Mouse (Mus musculus) frontal cortex, adult 2 months (tissue): Measurements from ENCODE around the gene Syn3. TPM values are rescaled to one million over a fixed set of nuclear protein-coding genes. Genes with fewer than 3 reads are reported as not detected.
"Not testable (repeated sequence)": the region's sequence is repeated elsewhere in the genome, so short reads cannot be mapped to it uniquely, and the experiment has no call there.

Experiments
- DNase-seq, 2 experiments: peaks; one replicate each; pipeline ENCODE4 v3.0.0; 2022; ENCODE audit warnings: low spot score in 1 of 2; ENCODE audit errors: extremely low spot score in 1 of 2
- polyA plus RNA-seq: library from polyadenylated mRNA; depleted of rRNA; stranded (reverse); fragments of >200 nt; gene quantifications from 2 replicates; pipeline ENCODE4 v1.2.3, GENCODE M21; 2012; rRNA removed

Gene Syn3
- polyA plus RNA-seq, 1 experiment: 10.4 TPM

DNA sequence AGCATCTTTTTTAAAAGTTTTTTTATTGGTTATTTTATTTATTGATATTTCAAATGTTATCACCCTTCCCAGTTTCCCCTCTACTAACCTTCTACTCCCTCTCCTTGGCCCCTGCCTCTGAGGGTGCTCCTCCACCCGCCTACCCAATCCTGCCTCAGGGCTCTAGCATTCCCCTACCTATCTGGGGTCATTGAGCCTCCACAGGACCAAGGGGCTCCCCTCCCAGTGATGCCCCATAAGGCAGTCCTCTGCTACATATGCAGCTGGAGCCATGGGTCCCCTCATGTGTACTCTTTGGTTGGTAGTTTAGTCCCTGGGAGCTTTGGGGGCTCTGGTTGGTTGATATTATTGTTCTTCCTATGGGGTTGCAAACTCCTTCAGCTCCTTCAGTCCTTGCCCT, 471.9 kb downstream of the Syn3 start:
- DNase-seq: not testable (repeated sequence)

DNA sequence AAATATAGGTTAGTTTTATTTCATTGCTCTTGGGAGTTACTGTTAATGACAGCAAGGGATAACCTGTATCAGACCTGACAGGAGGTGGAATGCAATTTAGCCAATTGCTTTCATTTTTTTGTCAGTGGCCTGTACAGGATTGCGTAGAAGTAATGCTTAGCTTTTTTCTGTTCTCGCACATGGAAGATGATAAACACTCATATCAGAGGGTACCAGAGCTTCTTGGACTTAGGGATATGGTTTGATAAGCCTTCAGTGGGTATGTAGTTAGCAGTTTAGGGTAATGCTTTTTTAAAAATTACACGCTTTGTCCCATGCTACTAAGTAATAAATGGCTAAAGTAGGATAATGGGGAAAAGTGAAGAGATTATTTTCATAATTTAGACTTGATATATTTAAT, 472.3 kb downstream of the Syn3 start:
- DNase-seq: no peak

DNA sequence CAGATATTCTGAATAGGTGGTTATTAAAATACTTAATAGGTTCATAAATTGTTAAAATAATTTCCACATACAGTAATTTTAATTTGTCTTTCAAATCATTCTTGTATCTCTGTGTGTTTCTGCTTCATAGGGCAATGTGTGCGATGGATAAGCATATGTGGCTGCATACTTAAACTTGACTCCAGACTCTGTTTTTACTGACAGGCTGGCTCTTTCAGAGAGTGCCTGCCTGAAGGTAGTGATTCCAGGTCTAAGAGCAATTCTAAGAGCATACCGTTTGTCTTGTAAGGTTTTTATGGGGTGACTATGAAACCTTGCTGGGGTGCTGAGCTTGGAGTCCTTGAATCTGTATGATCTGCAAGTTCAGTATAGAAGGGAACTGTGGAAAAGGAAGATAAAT, 472.8 kb downstream of the Syn3 start:
- DNase-seq: no peak

DNA sequence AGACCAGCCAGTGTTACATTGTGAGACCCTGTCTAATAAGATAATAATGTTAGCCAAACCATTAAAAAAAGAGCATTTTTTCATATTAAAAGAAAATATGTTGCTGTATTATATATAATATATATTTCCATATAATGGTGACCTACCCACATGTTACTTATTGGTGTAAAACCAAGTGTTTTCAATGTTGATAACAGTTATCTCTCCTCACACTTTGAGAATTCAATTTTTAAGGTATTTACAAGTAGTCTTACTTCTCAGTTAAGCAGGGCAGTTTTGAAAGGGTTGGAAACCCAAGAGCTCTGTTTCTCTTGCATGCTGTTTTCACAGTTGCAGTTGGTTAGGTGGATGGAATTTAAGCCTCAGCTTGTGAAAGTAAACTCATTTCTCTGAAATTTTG, 475.5 kb downstream of the Syn3 start:
- no peak for DNase-seq

DNA sequence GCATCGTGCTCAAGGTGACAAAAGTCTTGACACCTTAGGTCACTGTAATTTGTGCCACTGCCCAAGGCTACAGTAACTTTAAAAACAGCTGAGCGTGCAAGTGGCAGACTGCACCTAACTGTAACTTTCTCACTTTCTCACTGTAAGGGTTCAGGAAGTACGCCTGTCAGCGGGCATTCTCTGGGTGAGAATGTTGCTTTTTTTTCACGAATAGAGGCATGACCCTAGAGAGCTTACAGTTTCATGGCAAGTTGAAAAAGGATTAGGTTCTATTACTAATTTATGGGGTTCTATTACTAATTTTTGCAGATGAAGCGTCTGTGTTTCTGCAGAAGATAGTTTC, 476.3 kb downstream of the Syn3 start:
- DNase-seq: no peak

DNA sequence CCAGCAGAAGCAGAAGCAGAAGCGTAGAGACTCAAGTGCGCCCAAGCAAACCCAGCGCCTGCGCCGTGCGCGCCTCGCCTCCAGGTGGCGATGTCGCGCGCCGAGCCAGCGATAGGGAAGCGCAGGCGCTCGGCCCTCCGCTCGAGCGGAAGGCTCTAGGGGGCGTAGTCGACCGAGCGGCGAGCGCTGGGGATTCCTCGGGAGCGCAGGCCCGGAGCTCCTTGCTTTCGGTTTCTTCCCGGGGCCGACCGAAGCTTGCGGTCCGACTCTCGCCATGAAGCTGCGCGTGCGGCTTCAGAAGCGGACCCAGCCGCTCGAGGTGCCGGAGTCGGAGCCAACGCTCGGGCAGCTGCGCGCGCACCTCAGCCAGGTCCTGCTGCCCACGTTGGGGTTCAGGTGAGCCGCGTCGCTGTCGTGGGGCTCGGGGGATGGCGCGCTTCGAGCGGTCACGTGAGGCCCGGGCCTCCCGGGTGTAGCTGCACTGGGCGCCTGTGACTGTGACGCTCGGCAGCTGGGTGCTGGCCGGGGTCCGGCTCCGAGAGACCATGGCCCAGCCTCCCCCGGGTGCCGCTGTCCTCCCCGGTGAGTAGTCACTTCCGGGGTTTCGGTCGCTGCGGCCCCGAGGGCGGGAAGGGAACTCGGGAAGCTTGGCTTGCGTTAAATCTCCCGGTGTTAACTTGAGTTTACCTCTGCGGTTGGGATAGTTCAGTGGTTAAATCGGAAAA, 476.8 kb downstream of the Syn3 start, which contains the start of gene Fbxo7:
Gene Fbxo7 (plus strand): TSS at position 224 of the 725 bp plus-strand sequence.
- peak; percentile 35 to 86 for DNase-seq

DNA sequence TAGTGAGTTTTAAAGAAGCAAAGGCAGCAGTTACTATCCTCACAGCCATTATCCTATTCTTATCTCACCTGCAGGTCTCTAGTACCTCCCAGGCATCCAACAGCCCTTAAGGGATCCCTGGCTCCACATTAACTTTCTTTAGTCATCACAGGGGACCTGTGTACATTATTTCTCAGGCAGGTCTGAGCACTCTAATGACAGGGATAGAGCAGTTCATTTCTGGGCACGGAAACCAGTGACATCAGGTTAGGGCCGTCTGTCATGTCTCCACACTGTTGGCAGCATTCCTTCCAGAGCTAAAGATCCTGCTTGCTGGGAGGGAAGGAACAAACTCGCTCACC, 477.3 kb downstream of the Syn3 start:
- no peak for DNase-seq

DNA sequence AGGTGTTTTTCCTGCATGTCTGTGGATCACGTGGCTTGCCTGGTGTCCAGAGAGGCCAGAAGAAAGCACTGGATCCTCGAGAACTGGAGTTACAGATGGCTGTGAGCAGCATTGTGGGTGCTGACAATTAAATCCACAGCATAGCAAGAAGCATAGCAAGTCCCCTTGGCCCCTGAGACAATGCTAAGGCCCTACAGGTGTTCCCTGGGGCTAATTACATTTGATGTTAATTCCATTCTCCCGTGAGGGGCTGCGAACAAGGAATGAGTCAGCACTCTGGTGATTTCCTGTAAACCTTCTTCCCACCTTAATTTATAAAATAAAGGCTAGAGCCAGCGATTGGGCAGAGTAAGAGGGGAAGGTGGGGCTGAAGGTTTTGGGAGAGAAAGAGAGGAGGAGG, 479.9 kb downstream of the Syn3 start:
- no peak for DNase-seq

DNA sequence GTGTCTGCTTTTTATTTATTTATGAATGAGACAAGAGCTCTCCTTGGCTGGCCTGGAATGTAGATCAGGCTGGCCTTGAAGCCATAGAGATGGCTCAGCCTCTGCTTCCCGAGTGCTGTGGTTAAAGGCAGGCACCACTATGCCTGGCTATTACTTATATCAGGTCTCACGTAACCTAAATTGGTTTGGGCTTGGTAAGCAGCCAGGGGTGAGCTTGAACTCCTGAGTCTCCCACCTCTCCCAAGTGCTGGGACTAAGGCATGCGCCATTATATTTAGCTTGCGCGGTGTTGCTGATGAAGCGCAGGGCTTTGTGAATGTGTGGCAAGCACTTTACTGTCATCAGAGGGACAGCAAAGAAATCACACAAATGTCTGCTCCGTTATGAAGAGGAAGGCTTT, 480.9 kb downstream of the Syn3 start:
- DNase-seq: no peak

DNA sequence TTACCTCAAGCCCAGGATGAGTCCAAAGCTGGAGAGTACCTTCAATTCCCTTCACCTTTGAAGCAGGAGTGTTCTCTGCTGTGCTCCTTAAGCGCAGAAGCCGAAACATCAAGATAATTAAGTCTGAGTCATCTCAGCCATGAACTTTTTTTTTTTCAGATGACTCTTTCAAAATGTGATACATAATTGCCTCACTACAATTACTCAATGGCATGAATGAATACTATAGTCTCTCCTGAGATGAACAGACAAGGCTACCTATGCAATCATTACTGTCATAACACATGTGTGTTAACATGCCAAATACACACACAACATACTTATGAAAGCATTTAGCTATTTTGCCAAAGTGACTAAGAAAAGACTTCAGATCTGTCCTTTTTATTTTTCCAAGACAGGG, 486.9 kb downstream of the Syn3 start, which contains the start of gene Bpifc:
Gene Bpifc (minus strand): TSS at position 115 of the 400 bp plus-strand sequence.
- DNase-seq: no peak

DNA sequence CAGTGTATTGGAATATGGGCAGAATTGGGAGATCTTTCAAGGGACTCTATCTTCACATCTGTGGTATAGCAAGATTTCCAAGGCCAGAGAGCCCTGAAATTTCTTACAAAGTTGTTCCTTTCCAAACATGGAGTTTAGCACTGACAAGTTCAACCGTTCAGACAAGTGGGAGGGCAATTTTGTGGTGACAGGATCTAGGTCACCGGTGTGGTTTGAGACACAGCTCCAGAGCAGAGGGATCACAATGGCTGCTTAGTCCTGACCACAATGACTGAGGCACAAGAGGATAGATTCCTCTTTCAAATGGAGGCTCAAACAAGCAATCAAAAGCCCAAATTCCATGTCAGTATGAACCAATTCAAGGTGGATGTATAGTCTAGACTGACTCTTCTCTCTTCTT, 487.5 kb downstream of the Syn3 start:
- no peak for DNase-seq

DNA sequence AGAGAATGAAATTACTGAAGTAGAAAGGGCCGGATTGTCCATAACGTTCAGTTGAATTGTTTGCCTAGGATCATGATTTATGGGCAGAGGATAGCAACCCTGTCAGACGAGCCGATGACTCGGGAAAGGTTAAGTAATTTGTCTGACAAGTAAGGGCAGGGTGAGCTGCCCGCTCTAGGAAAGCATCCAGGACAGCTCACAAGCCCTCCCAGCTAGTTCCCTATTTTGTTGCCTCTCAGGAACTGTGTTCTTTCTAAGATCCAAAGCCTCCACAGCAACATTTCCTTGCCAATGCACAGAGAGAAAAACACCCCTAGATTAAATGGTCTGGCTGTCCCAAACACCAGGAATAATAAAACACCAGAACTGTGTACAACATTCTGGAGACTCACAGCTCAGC, 488.1 kb downstream of the Syn3 start:
- no peak for DNase-seq

DNA sequence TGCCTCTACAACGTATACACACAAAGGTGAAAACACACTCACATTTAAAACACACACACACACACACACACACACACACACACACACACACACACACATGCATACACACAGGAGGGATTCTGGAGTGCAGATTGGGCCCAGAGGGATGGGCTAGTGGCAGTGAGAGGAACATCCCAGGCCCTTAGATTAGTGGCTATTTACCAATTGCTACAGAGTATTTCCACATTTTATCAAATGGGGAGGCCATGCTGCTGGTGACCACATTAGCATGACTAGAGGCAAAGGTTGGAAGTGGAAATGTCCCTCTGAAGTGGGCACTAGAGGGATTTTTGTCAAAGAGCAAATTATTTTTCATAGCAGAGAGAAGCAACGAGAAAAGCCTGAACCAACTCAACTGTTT, 489.0 kb downstream of the Syn3 start:
- DNase-seq: no peak

DNA sequence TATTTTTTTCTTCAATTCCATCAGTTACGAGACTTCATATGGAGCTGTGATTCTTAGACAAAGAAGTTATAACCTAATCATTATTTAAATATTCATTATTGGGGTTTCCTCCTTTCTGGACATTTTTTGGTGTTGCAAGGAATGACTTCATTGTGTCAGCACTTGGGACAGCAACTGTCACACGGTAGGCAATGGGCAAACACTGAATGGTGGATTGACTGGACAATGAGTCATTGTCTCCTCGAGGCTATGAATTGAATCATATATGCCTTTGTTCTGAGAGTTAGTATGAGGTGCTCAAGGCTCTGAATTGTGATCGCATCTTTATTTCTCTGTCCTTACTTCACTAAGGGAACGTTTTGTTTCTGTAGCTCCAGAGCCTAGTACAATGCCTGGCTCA, 492.2 kb downstream of the Syn3 start:
- no peak for DNase-seq

Other genes starting within 250 kb of the Syn3 start
- gene Timp3, start 198.5 kb downstream of the Syn3 start, polyA plus RNA-seq: 59.6 and 65.5 TPM in 2 replicates
- gene Hsp90b1, start 206.6 kb upstream of the Syn3 start, polyA plus RNA-seq: 188 and 199 TPM in 2 replicates
- 2.2 and 3.3 TPM in 2 replicates for gene Ttc41, start 206.9 kb upstream of the Syn3 start, polyA plus RNA-seq